Mouse (Mus musculus) lung, postnatal 0 days (tissue): ENCODE measurements around the gene Vgll4.

Experiments
- CTCF ChIP-seq: IDR thresholded peaks from 2 replicates; pipeline ENCODE4 v1.5.1; 2016; ENCODE audit warnings: antibody characterized with exemption, mild to moderate bottlenecking
- EP300 ChIP-seq: IDR thresholded peaks from 2 replicates; pipeline ENCODE4 v1.6.1; 2016; ENCODE audit warnings: antibody characterized with exemption, mild to moderate bottlenecking, control low read depth

GRCm38 (mm10) chr6:114941201-114941849 is 28.5 kb downstream of the Vgll4 start:
- TF ChIP-seq CTCF, result no peak
- TF ChIP-seq EP300, result no peak
